Mouse (Mus musculus) right cerebral cortex, adult 2 months (tissue): ENCODE data around the gene Slc25a27.
A peak's percentile ranks its signal among the peaks of the same experiment; 100 is the strongest.

Source experiments
- DNase-seq, 2 experiments: peaks; one replicate each; pipeline ENCODE4 v3.0.0; 2021 to 2022; ENCODE audit warnings: low spot score in 2 of 2

Slc25a27 gene

GRCm38 (mm10) chr17:43649641-43650436 lies 17.2 kb downstream of the Slc25a27 start:
- peak in 1 of 2 experiments; percentile 14 for DNase-seq

- no peak for DNase-seq
These were observed 20.1 kb downstream of the Slc25a27 start for GRCm38 (mm10) chr17:43646925-43647324.

- DNase-seq: no peak
These were observed 21.9 kb downstream of the Slc25a27 start for GRCm38 (mm10) chr17:43645136-43645535.

GRCm38 (mm10) chr17:43644375-43644774 lies 22.6 kb downstream of the Slc25a27 start:
- DNase-seq: no peak

- no peak for DNase-seq
These were observed 23.8 kb downstream of the Slc25a27 start for GRCm38 (mm10) chr17:43643191-43643590.

GRCm38 (mm10) chr17:43640825-43641224 lies 26.2 kb downstream of the Slc25a27 start:
- no peak for DNase-seq

- DNase-seq: no peak
These were observed 29.9 kb downstream of the Slc25a27 start for GRCm38 (mm10) chr17:43637146-43637545.

GRCm38 (mm10) chr17:43630427-43630760 lies 36.6 kb downstream of the Slc25a27 start:
- no peak for DNase-seq

GRCm38 (mm10) chr17:43629496-43630426 lies 37.3 kb downstream of the Slc25a27 start, which contains the start of gene Tdrd6:
TSS of gene Tdrd6 (minus strand) at chr17:43630299.
- peak; percentile 5 to 16 for DNase-seq

GRCm38 (mm10) chr17:43629026-43629495 lies 38.0 kb downstream of the Slc25a27 start:
- DNase-seq: no peak

- no peak for DNase-seq
These were observed 38.8 kb downstream of the Slc25a27 start for GRCm38 (mm10) chr17:43628246-43628645.

GRCm38 (mm10) chr17:43622076-43622475 lies 44.9 kb downstream of the Slc25a27 start:
- DNase-seq: no peak

GRCm38 (mm10) chr17:43619156-43619555 lies 47.9 kb downstream of the Slc25a27 start:
- DNase-seq: no peak

GRCm38 (mm10) chr17:43612221-43612620 lies 54.8 kb downstream of the Slc25a27 start:
- DNase-seq: no peak

GRCm38 (mm10) chr17:43611586-43611985 lies 55.4 kb downstream of the Slc25a27 start:
- DNase-seq: peak; percentile 77 to 81

GRCm38 (mm10) chr17:43606704-43607103 lies 60.3 kb downstream of the Slc25a27 start:
- DNase-seq: peak; percentile 71 to 72

GRCm38 (mm10) chr17:43598706-43599105 lies 68.3 kb downstream of the Slc25a27 start:
- DNase-seq: peak in 1 of 2 experiments; percentile 9

GRCm38 (mm10) chr17:43597742-43598141 lies 69.3 kb downstream of the Slc25a27 start:
- no peak for DNase-seq

- DNase-seq: peak; percentile 37 to 47
These were observed 74.4 kb downstream of the Slc25a27 start for GRCm38 (mm10) chr17:43592296-43593291.
